Mouse (Mus musculus): ENCODE data around the gene Cfap97.

GRCm38 (mm10) chr8:46208354-46208753, 56.8 kb downstream of the Cfap97 start:
- TF ChIP-seq CTCF (IDR thresholded peaks at IDR 0.05; ENCODE audit: control insufficient read depth, insufficient read depth, insufficient read length) (no peak), CEBPB (IDR thresholded peaks at IDR 0.05; ENCODE audit: low read depth) (no peak), MAX (IDR thresholded peaks at IDR 0.05) (no peak), USF1 (IDR thresholded peaks at IDR 0.05; ENCODE audit: low read depth) (no peak), MYOD1 (IDR thresholded peaks at IDR 0.05; ENCODE audit: control insufficient read depth, insufficient read length, low read depth) (no peak), MYOG (IDR thresholded peaks at IDR 0.05; ENCODE audit: control insufficient read depth, extremely low read depth, insufficient read length) (no peak), FOSL1 (IDR thresholded peaks at IDR 0.05; ENCODE audit: insufficient read depth, low read length, poor library complexity, severe bottlenecking) (no peak)

All from C2C12 (cell line).